Mouse (Mus musculus) macrophage (primary cell): ENCODE data around the gene Med4. TPM values are rescaled to one million over a fixed set of nuclear protein-coding genes. Genes with fewer than 3 reads are reported as not detected.

Experiments used
- polyA plus RNA-seq: library from polyadenylated mRNA; stranded (reverse); fragments of 250-400 nt; gene quantifications from 3 replicates; pipeline ENCODE4 v1.2.4, GENCODE M21; 2018; ENCODE audit warnings: inconsistent platforms

Gene Med4
- polyA plus RNA-seq, 1 experiment from 2014 or later, result 38.3 TPM

Other genes with a start within 250 kb of the Med4 start
- gene Rb1, start 184.2 kb upstream of the Med4 start, polyA plus RNA-seq, result 35.4 to 48.6 TPM (median 40.6 TPM) in 3 replicates
- 3,192 to 6,999 TPM (median 6,128 TPM) in 3 replicates for gene Itm2b, start 124.7 kb upstream of the Med4 start, polyA plus RNA-seq
- 40.7 to 97.5 TPM (median 58.2 TPM) in 3 replicates for gene Sucla2, start 15.3 kb downstream of the Med4 start, polyA plus RNA-seq
- gene Nudt15, start 38.2 kb downstream of the Med4 start, polyA plus RNA-seq, result 1.5 to 2.4 TPM (median 2.3 TPM) in 3 replicates
- not detected in 3 replicates for gene Gm21750, start 151.2 kb downstream of the Med4 start, polyA plus RNA-seq